Mouse (Mus musculus) adrenal gland, adult 2 months (tissue): ENCODE measurements around the gene Usp20. TPM values are rescaled to one million over a fixed set of nuclear protein-coding genes. Genes with fewer than 3 reads are reported as not detected.
"Not testable (repeated sequence)": the region's sequence is repeated elsewhere in the genome, so short reads cannot be mapped to it uniquely, and the experiment has no call there.

ENCODE experiments used
- DNase-seq: peaks from one replicate; pipeline ENCODE4 v3.0.0; 2021
- long read RNA-seq: library from polyadenylated mRNA; stranded (forward); transcript quantifications from one replicate; pipeline ENCODE4 v2.0.0, GENCODE M21; 2021
- polyA plus RNA-seq: library from polyadenylated mRNA; depleted of rRNA; stranded (reverse); fragments of >200 nt; gene quantifications from 2 replicates; pipeline ENCODE4 v1.2.3, GENCODE M21; 2012; rRNA removed
- total RNA-seq, 2 experiments: library from RNA; stranded (reverse); gene quantifications; 2 replicates each; pipeline ENCODE4 v1.2.3; 2021

Gene Usp20
- total RNA-seq (10 to 100 TPM; 24.2 to 38.1 TPM), polyA plus RNA-seq (21.1 and 32.9 TPM in 2 replicates)
- long read RNA-seq, full-length matches to known transcripts = 26 of 41 reads
- long read RNA-seq, partial matches to known transcripts = 5 of 41 reads
- long read RNA-seq, other reads (novel, unspliced or antisense) = 10 of 41 reads

DNA sequence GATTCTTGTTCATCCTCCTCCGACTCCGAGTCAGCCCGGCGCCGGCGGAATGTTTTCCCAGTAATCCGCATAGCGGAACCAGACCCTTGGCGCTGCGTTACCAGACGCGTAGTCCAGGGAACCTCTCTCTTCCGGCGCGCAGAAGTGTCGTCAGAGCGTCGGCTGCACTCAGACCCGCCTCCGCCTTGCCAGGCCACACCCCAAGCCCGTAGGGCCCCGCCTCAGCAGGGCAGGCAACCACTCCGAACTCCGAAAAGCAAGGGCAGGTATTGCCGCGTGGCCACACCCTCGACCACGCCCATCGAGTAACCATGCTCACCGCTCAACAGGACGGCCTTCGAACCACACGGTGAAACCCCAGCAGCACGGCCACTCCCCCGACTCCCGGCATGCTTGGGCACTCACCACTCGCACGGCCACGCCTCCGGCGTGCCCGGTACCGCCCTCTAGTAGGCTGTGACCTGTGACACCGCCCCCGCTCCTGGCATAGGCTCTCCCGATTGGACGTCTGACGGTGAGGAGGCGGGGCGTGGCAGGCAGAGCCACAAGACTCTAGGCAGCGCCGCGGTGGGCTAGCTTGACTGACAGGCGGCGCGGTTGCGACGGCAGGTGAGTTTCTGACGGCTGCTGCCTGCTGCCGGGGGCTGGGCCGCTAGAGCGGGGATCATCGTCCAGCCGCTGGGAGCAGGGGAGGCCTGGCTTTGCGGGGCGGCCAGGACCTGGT, at the start of gene Usp20, which contains the start of gene BC005624:
Usp20 (plus strand) TSS at position 490 of the 724 bp plus-strand sequence.
BC005624 (minus strand) TSS at position 412 of the 724 bp plus-strand sequence.
- peak; percentile 100 for DNase-seq

DNA sequence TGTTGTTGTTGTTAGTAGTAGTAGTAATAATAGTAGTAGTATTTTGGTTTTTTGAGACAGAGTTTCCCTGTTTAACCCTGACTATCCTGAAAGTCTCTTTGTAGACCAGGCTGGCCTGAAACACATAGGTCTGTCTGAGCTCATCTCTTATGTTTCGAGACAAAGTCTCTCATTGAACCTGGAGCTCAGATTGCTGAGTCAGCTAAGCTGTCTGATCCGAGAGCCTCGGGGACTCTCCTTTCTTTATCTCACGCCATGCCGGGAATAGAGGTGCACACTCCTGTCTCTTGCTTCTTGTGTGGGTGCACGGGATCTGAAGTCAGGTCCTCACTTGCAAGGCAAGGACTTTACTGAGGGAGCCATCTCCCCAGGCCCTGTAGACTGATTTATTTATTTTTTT, 49.0 kb upstream of the Usp20 start:
- DNase-seq = no peak

DNA sequence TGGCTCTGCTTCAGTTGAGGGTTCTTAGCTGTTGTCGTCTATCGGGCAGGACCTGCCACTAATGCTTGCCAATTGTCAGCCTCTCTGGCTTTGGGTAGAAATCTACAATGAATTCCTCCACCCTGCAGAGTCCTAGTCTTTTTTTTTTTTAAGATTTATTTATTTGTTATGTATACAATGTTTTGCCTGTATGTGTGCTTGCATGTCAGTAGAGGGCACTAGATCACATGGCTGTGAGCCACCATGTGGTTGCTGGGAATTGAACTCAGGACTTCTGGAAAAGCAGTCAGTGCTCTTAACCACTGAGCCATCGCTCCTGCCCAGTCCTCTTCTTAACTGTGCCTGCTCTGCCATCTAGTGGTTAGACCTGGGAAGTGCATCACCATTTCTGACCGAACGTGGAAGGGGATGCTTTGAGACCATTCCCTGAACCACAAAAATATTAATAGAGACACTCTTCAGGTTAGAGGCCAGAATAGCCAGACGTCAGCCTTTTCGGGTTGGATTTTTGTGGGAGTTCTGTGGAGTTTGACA, 48.1 kb upstream of the Usp20 start:
- peak; percentile 75 for DNase-seq

DNA sequence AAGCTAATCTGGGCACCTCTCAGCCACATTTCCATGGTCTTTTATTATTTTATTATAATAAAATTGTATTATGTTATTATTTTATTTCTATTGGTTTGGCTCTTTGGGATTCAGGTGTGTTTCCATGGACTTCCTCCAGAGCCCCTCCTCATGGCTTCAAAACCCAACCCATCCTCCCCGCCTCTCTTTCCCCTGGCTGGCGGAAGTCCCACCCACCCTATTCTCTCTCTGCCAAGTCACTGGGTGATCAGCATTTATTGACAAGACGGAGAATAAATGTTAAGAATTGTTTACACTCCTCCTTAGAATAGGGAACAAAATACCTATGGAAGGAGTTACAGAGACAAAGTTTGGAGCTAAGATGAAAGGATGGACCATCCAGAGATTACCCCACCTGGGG, 45.3 kb upstream of the Usp20 start:
- DNase-seq = no peak

DNA sequence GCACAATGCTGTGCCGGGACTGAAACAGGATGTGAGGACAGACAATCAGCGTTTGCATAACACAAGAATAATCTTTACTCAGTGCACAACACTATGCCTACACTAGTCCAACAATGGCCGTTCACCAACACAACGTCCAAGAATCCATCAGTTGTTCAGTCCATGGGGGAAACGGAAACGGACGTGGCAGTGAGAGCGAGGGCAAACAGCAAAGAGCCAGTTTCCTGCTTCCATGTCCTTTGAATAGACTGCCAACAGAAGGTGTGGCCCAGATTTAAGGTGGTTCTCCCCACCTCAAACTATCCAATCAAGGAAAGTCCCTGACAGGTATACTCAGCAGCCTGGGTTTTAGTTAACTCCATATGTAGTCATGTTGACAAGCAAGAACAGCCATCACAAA, 44.3 kb upstream of the Usp20 start:
- DNase-seq = no peak

DNA sequence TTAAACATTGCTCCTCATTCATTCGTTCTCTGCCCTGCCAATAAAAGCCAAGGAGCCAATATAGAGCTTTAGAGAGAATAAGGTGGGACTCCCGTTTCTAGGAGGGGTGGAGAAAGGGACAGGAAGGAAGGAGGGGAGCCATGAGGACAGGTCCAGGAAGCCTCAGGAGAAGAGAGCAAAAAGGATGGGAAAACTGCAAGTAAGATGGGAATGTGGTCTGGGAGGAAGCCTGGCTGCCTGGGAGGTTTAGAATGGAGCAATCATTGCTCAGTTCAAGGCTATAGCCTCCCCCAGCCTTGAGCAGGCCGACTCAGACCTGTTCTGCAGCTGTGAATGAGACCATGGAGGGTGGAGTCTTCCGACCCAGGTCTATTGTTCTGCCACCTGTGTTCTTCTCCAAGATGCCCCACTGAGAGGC, 43.5 kb upstream of the Usp20 start:
- no peak for DNase-seq

DNA sequence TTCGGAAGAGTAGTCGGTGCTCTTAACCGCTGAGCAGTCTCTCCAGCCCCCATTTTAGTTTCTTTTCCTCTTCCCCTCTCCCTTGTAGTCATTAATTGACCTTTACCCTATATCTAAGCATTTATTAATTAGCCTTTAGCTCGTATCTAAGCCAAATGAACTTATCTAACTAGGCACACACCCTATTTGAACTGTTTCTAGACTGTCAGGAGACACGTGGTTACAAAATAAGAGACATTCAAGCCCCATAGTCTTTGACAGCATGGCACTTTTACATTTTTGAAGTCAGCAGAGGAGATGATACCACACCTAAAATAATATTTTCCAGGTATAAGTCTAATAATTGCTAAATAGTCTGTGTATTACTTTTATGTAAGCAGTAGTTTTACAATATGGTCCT, 40.5 kb upstream of the Usp20 start:
- no peak for DNase-seq

DNA sequence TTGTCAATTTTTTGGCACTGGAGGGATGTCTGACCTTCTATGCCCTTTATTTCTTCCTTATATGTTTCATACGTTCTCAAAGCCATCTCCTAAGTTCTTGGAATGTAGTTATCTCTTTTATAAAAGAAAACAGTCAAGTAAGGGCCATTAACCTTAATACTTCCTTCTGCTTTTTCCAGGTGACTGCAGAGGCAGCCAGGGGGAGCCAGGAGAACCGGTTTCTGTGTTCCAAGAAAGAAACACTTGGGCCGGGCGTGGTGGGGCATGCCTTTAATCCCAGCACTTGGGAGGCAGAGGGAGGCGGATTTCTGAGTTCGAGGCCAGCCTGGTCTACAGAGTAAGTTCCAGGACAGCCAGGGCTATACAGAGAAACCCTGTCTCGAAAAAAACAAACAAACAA, 40.0 kb upstream of the Usp20 start:
- DNase-seq = not testable (repeated sequence)

DNA sequence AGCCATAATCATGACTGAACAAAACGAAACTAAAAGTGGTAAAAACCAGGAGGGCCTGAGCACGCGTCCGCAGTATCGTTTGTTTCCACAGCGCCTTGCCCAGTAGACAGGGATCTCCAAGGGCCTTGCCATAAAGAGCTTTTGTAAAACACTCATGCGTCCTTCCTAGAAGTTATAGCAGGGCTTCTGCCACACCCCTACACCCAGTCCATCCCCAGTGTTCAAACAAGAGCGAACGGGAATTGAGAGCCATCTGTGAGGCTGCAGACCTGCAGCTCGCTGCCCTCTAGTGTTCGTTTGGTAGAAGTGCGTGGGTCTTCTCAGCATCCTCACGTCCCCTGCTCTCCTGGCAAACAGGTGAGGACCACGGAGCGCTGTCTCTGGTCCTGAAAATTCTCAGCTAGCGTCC, 39.5 kb upstream of the Usp20 start:
- peak; percentile 71 for DNase-seq

DNA sequence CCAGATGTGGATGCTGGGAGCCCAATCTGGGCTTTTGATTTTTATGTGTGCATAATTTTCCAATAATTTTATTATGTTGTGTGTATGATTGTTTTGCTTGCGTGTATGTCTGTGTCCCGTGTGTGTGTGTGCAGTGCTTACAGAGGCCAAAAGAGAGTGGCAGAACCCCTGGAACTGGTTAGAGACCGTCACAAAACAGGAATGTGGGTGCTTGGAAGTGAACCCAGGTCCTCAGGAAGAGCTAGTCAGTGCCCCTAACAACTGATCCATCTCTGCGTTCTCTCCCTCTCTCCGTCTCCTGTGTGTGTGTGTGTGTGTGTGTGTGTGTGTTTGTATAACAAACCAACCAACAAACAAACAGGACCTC, 29.6 kb upstream of the Usp20 start:
- no peak for DNase-seq

DNA sequence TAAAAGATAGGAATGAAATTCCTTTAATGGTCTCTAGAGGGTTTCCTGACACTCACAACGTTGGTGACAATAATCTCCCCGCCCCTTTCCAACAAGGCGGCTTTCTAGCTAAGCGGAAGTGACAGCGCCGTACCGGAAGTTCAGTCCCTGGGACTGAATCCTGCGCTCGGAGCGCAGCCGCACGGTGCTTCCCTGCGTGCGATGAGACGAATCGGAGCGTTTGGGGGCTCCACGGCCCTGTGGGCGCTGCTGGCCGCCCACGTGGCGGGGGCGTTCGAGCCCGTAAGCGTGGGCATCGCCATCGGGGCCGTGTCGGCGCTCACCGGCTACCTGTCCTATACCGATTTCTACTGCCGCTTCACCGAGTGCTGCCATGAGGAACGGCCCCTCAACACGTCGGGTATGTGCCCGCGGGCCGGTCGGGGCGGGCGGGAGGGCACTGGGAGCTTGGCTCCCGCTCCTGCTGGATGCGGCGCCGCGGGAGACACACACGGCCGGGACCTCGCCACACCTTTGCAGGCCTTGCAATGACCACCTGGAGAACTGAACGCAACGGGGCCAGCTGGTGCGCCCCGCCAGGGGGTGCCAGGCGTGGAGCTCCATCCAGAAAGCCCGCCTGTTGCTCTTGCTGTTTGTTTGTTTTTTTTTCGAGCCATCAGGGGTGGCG, 29.1 kb upstream of the Usp20 start, which contains the start of gene Tor1b:
Tor1b (plus strand) TSS at position 136 of the 667 bp plus-strand sequence.
- DNase-seq = peak; percentile 89

DNA sequence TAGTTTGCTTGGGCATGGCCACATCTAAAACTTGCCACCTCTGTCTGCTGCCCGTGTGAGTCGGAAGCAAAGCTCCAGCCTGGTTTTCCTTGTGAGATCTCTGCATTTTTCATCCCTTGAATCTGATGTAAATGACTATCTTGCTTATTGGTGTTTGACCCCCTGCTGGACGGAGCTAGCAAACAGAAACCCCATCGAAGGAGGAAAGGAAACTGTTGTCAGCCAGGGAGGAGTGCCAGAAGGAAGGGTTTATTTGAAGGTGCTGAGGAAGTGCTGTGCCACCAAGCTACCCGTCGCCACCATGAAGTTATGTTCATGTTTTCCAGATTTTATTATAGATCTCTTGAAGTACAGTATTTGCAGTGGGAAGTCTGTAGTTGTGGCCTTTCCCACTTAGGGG, 27.3 kb upstream of the Usp20 start:
- no peak for DNase-seq

DNA sequence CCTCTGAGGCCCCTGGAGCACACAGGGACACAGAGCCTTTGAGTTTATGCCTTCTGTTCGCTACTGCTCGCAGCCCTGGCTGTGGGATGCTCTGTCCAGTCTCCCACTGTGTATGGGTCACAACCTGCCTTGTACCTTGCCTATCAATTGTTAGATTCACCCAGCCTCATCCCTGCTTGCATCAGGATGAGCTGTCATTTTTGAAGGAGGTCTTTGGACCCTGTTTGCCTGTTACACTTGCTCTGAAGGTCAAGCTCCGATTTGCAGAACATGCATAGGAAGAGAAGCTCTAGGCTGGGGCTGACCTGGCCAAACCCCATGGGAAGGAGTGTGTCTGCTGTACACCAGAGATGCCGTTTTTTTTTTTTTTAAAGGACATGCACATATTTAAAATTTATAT, 24.6 kb upstream of the Usp20 start:
- no peak for DNase-seq

DNA sequence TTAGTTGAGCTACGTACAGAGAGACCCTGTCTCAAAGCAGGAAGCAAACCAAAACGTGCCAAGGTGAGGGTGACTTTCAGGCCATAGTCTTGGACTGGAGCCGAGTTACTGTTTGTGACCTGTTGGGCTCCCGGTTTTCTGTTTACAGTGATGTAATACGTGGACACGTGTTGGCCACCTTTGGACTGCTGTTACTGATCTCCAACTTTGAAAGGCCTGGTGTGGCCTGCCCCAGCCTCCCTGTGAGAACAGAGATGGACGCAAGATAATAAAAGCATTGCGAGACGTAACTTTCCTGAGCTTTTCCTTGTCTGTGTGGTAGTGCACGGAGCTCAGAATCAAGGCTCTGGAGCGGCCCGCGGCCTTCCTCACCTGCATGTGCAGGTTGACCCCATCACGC, 23.4 kb upstream of the Usp20 start:
- no peak for DNase-seq

DNA sequence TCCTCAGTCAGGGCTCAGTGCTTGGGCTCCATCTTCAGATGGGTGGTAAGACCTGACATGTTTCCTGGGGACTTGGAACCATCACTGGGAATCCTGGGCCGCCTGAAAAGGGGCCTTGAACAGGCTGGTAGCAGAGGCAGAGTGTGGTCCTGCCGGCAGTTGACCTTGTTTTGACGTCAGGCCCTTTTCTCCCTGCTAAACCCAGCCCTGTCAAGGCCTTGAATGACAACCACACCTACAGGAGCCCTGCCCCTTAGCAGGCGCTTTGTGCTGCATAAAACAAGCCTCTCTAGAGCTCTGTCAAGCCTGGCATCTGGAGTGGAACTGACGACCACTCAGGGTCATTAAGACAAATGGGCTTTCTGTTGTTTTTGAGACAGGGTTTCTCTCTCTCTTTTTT, 22.2 kb upstream of the Usp20 start:
- DNase-seq = peak; percentile 70

DNA sequence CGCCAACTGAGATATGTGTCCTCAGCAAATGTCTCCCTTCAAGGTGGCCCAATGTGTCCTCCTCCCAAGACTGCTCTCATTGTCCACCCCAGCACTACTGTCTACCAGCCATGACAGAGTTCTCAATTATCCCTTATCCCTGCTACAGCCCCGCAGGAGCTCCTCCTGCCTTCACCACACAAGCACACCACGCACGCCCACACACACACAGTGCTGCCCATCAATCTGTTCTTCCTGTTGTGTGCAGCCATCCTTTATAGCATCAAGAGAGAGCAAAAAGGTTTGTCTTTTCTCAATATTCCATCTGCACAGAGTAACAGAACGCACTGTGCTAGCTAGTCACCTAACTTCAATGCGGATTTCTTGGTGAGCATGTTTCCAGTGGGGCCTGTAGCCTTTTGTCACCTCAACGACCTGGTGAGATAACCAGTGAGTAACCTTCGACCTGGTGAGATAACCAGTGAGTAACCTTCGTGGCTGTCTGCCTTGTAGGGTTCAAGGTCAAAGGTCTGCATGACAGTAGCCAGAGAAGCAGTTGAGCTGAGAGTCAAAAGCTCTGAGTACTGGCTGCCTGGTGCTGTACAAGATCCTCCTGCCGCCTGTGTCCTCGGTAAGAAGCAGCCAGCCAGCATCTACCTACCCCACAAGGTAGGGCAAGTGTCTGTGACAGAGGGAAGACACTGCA, 19.4 kb upstream of the Usp20 start:
- DNase-seq = peak; percentile 70

DNA sequence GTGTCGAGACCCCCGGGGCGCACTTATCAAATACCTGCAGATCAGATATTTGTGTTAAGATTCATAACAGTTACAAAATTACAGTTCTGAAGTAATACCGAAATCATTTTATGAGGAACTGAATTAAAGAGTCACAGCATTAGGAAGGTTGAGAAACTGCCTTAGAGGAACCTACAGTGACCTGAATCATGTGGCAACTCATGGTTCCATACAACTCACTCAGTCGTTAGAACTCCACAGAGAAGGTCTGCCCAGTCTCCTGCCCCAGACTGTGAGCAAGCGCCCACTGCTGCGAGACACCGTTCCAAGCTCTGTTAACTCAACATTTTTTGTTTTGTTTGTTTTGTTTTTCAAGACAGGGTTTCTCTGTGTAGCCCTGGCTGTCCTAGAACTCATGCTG, 16.5 kb upstream of the Usp20 start:
- DNase-seq = no peak

DNA sequence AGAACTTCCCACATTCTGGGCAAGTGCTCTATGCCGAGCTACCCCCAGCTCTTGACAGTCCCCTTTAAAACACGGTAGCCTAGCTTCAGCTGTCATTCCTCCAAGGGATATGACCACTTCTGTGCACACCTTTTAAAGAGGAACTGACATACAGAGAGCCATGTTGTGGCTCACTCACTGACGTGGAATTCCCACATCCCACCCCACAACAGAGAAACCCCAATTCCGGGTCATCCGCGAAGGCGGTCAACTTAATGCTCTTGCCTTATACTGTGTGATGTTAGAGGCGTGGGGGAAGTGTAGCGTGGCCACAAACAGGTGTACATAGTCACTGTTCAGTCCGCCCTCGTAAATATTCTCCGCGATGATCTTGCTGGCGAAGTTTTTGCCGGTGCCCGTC, 15.3 kb upstream of the Usp20 start:
- no peak for DNase-seq

DNA sequence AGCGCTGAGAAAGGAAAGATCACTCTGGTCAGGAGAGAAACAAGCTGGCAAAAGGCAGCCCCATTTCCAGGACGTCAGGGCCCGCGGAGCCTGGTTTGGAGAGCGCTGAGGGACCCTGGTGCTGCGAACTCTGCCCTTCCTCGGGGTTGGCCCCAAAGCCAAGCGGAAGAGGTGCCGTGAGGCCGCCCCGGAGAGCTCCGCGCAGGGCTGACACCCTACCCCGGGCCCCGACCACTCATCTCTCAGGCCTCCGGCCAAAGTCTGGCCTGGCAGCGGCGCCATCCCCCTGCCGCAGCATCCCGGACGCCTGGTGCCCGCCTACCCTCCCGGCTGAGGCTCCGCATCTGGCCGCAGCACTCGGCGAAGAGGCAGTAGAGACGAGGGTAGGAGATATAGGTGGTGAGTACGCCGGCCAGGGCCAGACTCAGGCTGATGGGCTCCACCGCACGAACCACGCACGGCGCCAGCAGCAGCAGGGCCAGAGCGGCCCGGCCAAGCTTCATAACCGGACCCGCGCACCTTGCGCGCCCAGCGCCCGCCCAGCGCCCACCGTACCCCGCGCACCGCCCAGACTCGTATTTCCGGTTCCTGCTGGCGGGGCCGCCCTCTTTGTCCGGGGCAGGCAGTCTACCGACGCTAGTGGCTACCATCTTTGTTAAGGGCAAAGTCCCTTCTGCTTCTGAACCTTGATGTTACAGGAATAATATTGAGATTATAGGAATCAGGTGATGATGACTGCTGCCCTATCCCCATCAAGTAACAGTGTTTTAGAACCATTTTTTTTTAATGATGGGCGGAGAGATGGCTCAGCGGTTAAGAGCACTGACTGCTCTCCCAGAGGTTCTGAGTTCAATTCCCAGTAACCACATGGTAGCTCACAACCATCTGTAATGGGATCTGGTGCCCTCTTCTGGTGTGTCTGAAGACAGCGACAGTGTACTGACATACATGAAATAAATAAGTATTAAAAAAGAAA, 14.4 kb upstream of the Usp20 start, which contains the start of gene Tor1a:
Tor1a (minus strand) TSS at position 582 of the 976 bp plus-strand sequence.
- DNase-seq = peak; percentile 93

DNA sequence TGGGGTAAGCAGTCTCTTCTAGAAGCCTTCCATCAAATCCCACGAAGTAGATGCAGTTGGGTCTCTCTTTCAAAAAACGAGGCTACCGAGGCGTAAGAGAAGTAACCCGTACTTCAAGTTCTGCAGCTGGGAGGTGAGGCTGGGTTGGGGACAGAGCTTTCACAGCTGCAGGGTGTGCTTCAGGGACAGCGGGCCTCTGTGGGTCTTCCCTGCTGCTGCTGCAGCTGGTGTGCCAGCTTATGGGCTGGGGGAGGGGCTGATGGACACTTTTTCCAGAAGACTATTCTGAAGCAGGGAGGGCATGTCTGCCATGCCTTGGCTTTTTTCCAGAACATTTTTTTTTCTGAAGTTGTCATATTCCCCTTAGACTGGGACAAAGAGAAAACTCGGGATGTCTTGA, 945 bp downstream of the Usp20 start:
- DNase-seq = no peak
